Mouse (Mus musculus) G1E (cell line): ENCODE measurements around the gene Olfr740.

ENCODE experiments used
- CTCF ChIP-seq: IDR thresholded peaks from 2 replicates; pipeline ENCODE4 v1.5.1; 2012; ENCODE audit warnings: low read depth, low read length, inconsistent platforms, mixed read lengths
- GATA1 ChIP-seq: IDR thresholded peaks from 2 replicates; pipeline ENCODE4 v1.6.1; 2012; ENCODE audit warnings: borderline replicate concordance, low read length, inconsistent platforms, mixed read lengths
- GATA2 ChIP-seq: IDR thresholded peaks from 2 replicates; pipeline ENCODE4 v1.6.1; 2012; ENCODE audit warnings: low read depth, low read length, inconsistent platforms, borderline replicate concordance

DNA sequence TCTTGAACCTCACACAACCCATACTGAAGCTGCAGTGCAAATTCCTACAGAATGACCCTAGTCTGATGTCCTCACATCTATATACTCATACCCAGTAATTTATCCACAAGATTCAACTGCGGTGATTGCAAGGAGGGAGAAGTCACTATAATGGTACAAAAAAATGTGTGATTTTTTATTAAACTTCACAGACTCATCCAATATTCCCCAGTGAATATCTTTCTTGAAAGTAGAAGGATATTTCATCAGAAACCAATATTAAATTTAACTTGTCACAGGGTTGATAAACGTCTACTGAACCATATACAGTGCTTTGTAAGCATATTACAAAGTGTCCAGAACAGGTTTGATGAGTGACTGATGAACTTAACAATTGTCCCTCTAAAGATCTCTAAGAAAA is 27.1 kb downstream of the Olfr740 start, which contains the start of gene Olfr741:
- no peak for TF ChIP-seq GATA1
- no peak for TF ChIP-seq CTCF
- TF ChIP-seq GATA2, result no peak
